In the genomic region with DNA sequence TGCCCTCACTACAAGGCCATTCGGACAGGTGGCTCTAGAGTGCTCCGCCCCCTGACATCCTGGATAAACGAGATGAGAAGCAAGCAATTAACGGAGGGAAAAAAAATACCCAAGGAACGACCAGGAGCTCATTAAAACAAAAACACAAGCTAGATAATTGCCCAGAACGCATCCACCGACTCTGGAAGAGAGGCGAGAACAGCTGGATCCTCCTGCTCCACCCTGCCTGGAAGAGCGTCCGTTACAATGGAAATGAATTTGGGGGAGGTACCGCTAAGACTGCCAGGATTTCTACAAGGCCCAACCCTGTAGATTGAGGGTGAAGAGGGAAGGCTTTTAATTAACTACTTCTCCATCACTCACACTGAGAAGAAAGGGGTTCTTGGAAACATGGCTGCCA, we compare ENCODE assay signal across 12 mouse cellular contexts.
DNase-seq lines count a peak whose midpoint lies in the region; TF ChIP-seq lines count a peak whose summit lies in the region.
"Had no signal": no experiment of that assay in that cellular context is flagged by ENCODE, and none has a peak within 500 bp of the region (broad histone marks: within the 10 kb centered on the region; RNA-seq: fewer than 3 reads in every experiment).

No protein-coding gene starts in this region.

- no peak for TF ChIP-seq POLR2A in cortical plate, adult 2 months (IDR thresholded peaks at IDR 0.05; ENCODE audit: extremely low read depth, insufficient read depth, low read length)
- TF ChIP-seq POLR2A in olfactory bulb, adult 2 months (IDR thresholded peaks at IDR 0.05; ENCODE audit: insufficient read depth, low read depth, low read length): no peak

- H3K27ac ChIP-seq in layer of hippocampus, adult 2 months: peak overlapping the region; percentile 69
- peak overlapping the region; percentile 15; the same call in 1 of the 2 replicates for H3K27ac ChIP-seq in cortical plate, adult 2 months (ENCODE audit: insufficient read depth, low read length)
- H3K27ac ChIP-seq in olfactory bulb, adult 2 months (ENCODE audit: insufficient read depth, low read depth, low read length): peak overlapping the region; percentile 75
- H3K27ac ChIP-seq: embryonic facial prominence, embryonic 13.5 days; limb, embryonic 10.5 days; liver, embryonic 13.5 days; neural tube, embryonic 12.5 days had no signal

- H3K4me1 ChIP-seq in cortical plate, adult 2 months (ENCODE audit: control insufficient read depth, insufficient read depth, low read length): no peaks in the 10 kb centered on the region
- H3K4me1 ChIP-seq in olfactory bulb, adult 2 months (ENCODE audit: control insufficient read depth, insufficient read depth, low read length): peaks cover 21% of the 10 kb centered on the region
- H3K4me1 ChIP-seq: embryonic facial prominence, embryonic 13.5 days; liver, embryonic 13.5 days; megakaryocyte, embryonic 14.5 days had no signal

- H3K4me3 ChIP-seq in layer of hippocampus, adult 2 months: no peak overlapping the region
- no peak overlapping the region for H3K4me3 ChIP-seq in cortical plate, adult 2 months (ENCODE audit: insufficient read depth, low read length)
- H3K4me3 ChIP-seq in olfactory bulb, adult 2 months (ENCODE audit: insufficient read depth, low read depth, low read length): no peak overlapping the region
- H3K4me3 ChIP-seq: embryonic facial prominence, embryonic 13.5 days; limb, embryonic 10.5 days; liver, embryonic 13.5 days; megakaryocyte, embryonic 14.5 days; neural tube, embryonic 12.5 days had no signal

- no peak for TF ChIP-seq CTCF in layer of hippocampus, adult 2 months (conservative IDR thresholded peaks at IDR 0.05)
- TF ChIP-seq CTCF in cortical plate, adult 2 months (IDR thresholded peaks at IDR 0.05; ENCODE audit: extremely low read depth, insufficient read depth, low read length): no peak
- TF ChIP-seq CTCF in olfactory bulb, adult 2 months (IDR thresholded peaks at IDR 0.05; ENCODE audit: insufficient read depth, low read depth, low read length): no peak

- WGBS in olfactory bulb, adult 2 months: 24% methylated on average over 11 of the region's 11 CpGs

- DNase-seq in layer of hippocampus, adult 2 months (ENCODE audit: low spot score in 2 of 2): no peak
- DNase-seq in layer of hippocampus, adult 9-11 months: no peak
- peak; percentile 71 for DNase-seq in ES-CJ7 (ENCODE audit: low read depth, low spot score)
- DNase-seq in thymus, postnatal 25 days: no peak
- no peak for DNase-seq in frontal cortex, postnatal 14 days (ENCODE audit: low spot score in 2 of 2)
- DNase-seq: liver, embryonic 13.5 days had no signal

Comparison
In these comparisons a context has a peak if more than half of its experiments do, and no peak if none do; other contexts are left out.
1. H3K27ac ChIP-seq: peak in every context shown above with its lines; median percentile 75 in olfactory bulb, adult 2 months; 69 in layer of hippocampus, adult 2 months; 15 in cortical plate, adult 2 months.